Mouse (Mus musculus) gastrocnemius, adult 18-20 months (tissue): ENCODE measurements around the gene Fam102a. TPM values are rescaled to one million over a fixed set of nuclear protein-coding genes. Genes with fewer than 3 reads are reported as not detected.
"Not testable (repeated sequence)": the region's sequence is repeated elsewhere in the genome, so short reads cannot be mapped to it uniquely, and the experiment has no call there.

Experiments used
- DNase-seq: peaks from one replicate; pipeline ENCODE4 v3.0.0; 2021; ENCODE audit warnings: low spot score
- long read RNA-seq, 2 experiments: library from polyadenylated mRNA; stranded (forward); transcript quantifications; one replicate each; pipeline ENCODE4 v2.0.0; 2021
- total RNA-seq, 2 experiments: library from RNA; stranded (reverse); gene quantifications; 2 replicates each; pipeline ENCODE4 v1.2.3; 2021

Fam102a gene
- total RNA-seq = 1 to 10 TPM; 2.0 to 2.6 TPM
- long read RNA-seq, experiment 1, full-length matches to known transcripts = 1 of 4 reads
- long read RNA-seq, experiment 1, partial matches to known transcripts = 2 of 4 reads
- long read RNA-seq, experiment 1, other reads (novel, unspliced or antisense) = 1 of 4 reads
- long read RNA-seq, experiment 2 = 0 reads

DNA sequence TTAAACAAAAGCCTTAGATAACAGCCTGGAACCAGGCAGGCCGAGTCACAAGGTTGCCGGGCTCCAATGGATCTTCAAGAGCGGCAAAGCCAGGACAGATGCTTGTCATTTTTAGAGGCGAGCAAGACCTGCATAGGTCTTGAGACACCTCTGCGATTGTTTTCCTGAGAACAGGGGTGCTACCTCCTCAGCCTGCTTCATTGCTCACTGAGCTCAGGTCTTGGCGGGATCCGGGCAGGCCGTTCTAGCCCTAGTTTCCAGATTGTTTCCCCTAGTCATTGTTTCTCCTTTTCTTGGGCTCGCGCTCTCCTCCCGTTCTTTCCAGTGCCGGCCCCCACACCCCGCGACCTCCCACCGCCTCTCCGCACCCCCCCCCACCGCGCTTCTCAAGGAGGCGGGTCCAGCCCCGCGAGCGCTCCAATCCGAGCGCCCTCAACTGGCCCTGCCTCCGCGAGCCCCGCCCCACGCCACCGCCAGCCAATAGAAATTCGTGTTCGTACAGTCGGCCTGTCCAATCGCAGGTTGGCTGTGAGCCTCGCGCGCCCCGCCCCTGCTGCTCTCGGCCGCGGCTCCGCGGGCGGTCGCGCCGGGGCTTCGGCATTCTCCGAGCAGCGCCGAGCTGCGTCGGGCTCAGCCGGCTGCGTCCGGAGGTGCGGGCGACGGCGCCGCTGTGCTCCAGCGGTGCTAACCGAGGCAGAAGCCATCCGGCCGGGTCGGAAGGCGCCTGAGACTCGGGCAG is at the start of gene Fam102a:
Gene Fam102a (plus strand): TSS at position 600 of the 739 bp plus-strand sequence.
- DNase-seq = peak; percentile 99

DNA sequence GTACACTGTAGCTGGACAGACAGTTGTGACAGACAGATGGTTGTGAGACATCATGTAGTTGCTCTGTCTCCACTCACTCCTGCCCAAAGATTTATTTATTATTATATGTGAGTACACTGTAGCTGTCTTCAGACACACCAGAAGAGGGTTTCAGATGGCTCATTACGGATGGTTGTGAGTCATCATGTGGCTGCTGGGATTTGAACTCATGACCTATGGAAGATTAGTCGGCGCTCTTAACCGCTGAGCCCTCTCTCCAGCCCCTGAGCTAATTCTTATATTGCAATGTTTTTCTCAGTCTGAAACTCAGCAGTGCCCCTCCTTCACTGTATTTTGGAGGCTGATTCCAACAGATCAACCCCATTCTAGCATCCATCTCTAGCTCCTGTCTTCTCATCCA is 49.4 kb upstream of the Fam102a start:
- DNase-seq = no peak

DNA sequence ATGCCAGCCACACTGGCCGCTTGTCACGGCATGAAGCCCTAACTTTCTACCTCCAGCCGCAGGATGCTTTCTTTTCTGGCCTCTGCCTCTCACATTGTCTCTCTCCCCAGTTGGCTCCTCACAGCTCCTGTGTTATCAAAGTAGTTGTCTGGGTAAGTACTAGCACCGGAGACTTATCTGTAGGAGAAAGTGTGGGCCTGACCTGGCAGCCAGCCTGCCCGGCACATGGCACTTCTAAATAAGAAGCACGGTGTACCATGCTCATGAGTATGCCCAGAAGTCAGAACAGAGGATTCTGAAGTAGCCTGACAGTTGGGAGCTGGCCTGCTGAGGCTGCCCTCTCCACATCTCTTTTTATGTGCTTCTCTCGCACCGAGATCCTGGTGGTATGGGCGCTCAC is 49.0 kb upstream of the Fam102a start:
- DNase-seq = no peak

DNA sequence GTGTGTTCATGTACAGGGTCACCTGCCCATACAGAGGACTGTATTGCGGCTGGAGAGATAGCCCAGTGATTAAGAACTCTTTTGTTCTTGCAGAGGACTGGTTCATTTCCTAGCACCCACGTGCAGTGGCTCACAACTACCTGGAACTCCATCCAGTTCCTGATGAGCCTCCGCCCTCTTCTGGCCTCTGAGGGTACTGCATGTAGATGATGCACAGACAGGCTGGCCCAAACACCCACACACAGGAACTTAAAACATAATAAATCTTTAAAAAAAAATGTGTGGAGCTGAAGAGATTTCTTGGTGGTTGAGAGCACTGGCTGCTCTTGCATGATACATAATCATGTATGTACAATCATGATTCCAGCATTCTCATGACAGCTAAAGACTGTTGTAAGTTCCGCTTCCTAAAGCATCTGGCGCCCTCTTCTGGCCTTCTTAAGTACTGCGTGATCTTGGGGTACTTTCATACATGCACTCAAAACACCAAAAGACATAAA is 48.0 kb upstream of the Fam102a start:
- DNase-seq = peak; percentile 94

DNA sequence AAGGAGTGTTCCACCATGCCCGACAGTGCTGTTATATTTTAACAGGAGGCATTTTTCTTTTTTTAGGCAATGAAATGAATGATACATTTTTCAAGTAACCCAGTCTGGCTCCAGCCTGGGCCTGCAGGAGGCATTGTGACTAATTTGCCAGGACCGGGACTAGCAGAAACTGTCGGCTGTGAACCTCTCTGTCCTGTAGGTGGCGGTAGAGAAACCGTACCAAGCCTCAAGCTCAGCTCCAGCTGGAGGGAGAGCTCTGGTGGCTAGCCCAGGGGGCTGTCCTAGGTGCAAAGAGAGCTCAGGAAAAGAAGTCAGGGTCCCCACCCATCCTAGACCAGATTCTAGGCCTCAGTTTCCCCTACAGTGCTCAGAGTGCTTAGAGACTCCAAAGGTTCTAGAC is 46.5 kb upstream of the Fam102a start:
- peak; percentile 86 for DNase-seq

DNA sequence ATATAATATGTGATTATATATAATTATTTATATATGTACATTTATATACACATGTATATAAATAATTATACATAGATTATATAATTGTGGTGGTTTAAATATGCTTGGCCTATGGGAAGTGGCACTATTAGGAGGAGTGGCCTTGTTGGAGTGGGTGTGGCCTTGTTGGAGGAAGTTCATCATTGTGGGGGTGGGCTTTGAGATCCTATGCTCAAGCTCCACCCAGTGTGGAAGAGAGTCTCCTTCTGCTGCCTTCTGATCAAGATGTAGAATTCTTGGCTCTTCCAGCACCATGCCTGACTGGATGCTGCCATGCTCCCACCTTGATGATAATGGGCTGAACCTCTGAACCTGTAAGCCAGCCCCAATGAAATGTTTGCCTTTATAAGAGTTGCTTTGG is 44.4 kb upstream of the Fam102a start:
- not testable (repeated sequence) for DNase-seq

DNA sequence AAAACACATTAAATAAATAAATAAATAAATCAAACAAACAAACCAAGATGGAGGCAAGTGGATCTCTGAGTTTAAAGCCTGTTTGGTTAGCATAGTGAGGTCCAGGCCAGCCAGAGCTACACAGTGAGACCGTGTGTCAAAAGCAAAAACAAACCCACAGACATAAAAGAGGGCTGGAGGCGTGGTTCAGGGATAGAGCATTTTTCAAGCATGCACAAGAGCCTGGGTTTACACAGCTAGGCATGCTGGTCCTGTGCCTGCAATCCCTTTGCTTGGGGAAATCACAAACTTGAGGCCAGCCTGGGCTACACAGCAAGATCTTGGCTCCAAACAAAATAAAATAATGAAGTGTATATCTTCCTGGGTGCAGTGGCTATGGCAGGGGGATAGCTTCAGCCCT is 42.5 kb upstream of the Fam102a start:
- no peak for DNase-seq

DNA sequence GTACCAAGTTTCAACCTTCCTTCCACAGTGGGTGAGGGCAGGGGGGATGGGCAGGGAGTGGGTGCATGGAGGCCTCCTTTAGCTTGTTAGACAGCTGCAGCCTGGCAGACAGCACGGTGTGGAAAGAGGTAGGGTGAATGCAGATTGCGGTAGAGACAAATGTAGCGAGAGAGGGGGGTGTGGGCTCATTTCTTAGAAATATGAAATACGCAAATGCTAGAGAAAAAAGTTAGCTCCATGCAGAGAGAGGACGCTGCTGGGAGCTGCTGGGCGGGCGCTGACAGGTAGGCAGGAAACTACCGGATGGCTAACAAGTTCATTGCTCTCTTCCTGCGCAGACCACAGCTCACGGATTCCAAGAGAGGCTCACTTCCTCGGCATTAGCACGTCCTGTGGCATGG is 41.8 kb upstream of the Fam102a start:
- DNase-seq = no peak

DNA sequence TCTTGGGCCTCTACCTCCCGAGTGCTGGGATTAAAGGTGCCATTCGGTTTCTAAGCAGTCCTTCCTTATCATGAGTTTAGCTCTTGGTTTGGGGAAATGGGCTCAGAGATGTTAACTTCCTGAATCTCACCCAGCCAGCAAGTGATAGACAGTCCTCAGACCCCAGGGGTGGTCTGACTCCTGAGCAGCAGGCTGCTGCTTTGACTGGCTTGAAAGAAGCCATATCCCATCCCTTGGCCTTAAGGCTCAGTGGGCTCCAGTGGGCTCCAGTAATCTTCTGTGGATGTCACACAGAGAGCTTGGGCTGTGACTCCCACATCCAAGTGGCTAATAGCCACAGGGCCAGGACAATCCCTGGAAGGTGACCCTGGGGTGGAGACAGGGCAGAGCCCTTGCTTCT is 40.6 kb upstream of the Fam102a start:
- no peak for DNase-seq

DNA sequence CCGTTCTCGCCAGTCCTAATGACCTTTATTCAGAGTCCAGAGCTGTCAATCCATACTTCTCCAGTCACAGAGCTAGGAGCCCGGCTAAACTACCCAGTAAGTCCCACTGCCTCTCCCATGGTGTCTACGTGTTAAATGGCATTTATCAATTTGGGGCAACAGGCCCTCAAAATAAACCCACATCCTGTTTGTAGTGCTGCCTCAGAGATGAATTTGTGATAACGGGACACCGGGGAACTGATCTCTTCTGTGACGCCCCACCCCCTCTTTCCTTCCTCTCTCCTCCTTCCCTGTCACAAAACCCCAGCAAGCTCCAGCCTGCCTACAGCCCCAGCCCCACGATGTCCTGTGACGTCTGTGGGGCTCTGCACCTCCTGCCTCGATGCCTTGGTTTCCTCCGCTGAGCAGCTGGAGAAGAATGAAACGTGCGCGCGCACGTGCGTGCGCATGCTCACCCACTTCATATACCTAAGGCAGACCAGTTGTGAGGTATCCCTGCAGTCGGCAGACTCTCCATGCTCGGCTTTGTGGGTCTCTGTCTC is 39.9 kb upstream of the Fam102a start:
- DNase-seq = no peak

DNA sequence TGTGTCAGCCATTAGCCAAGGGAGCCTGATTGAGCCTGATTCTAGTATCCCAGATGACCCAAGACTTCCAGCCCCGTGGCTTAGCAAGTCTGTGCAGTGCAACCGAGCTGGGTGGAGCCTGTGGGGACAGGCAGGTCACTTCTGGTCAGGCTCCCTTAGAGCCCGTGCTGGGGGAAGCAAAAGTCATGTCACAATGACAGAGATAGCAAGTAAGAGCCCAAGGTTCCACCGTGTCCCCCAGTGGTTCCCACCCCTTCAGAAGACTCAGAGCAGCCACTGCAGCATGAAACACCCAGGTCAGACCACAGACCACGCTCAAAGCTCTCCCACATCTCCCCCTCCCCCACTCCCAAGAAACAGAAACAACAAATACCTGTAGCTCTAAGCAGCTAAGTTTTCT is 38.9 kb upstream of the Fam102a start:
- no peak for DNase-seq

DNA sequence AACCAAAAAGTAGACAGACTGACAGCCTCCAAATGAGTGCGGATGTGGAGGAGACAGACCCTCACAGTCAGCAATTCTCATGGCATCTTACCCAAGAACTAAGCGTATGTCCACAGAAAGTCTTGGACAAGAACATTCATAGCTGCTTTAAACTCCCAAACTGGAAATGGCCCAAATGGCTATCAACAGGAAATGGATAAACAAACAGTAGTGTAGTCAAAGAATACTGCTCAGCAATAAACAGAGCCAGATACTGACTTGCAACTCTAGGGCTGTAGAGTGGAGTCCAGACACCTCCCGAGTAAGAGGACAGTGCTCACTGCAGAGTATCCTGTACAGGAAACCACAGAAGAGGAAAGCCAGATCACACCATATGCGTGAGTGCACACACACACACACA is 35.8 kb upstream of the Fam102a start:
- DNase-seq = no peak

DNA sequence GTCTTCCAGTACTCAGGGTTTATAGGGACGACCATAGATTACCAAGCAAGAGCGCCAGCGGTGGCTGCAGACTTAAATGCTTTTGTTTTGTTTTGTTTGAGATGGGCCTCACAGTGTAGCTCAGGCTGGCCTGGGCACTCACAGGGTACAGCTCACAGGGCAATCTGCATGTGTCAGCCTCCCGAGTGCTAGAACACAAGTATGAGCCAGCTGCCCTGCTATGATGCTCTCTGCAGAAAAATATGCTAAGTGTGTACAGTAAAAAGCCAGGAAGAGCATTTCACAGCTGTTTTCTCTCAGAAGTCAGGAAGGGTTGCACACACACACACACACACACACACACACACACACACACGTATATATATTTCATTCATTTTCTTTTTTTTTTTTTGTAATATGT is 34.7 kb upstream of the Fam102a start:
- DNase-seq = no peak

DNA sequence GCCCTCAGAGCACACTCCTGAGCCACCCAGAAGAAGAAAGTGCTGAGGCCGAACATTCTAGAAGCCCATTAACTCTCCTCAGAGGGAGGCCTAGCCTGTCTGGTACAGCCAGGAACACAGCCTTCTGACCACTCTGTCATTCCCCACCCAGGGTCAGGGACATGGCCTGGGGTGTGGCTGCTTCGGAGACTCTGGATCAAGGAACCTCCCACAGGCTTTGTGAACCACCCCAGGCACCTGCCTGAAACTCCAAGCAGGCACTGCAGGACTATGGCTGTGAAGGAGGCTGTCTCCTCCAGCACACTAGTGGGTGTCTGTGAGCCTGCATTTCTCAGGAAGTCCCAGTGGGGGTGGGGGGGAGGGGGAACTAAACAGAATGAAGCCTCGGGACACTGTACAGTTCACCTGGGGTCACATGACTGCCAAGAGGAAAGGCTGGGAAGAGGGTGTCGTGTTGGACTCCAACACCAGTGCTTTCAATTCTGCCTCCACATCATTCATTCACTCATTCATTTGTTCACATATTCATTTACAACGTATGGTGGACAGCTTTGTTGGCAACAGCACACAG is 33.3 kb upstream of the Fam102a start:
- no peak for DNase-seq

DNA sequence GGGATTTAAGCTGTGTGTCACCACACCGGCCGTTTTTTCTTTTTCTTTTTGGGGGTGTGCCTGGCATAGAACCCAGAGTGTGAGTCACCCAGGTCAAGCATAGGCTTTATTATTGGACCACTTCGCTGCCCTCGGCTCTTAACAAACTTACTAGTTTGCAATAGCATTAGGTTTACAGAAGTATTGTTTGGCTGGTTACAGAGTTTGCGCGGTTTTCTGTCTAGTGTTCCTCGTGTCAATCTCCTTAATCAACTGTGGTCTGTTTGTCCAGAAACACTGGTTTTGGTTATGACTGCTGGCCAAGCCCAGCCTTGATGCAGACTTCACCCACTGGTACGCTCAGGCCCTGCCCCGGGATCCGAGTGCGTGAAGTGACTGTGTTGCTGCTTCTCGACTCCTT is 32.3 kb upstream of the Fam102a start:
- no peak for DNase-seq

DNA sequence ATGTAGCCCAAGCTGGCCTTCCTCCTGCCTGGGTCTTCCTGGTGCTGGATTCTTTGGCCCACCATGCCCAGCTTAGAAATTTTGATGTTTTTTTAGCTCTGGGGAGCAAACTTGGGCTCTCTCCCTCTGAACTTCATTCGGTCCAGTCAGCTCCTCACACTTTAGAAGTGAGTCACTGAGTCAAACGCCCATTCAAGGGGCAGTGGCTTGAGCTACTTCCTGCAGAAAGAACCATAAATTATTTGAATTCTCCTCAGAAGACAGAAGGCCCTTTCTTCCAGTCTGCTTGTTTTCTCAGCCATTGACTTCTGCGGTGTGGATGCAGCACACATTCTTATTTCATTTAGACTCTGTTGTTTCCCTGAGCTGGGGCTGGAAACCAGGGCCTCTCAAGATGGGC is 31.5 kb upstream of the Fam102a start:
- no peak for DNase-seq

DNA sequence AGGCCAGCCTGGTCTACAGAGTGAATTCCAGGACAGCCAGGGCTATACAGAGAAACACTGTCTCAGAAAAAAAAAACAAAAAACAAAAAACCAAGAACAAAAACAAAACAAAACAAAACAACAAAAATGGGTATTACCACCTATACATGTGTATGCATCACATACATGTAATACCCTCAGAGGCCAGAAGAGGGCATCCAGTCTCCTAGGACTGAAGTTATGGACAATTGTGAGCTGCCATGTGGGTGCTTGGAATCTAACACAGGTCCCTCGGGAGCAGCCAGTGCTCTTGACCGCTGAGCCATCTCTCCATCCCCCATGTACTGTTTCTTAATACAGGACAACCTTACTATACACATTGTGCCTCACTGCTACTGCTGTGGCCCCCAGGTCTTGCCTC is 29.6 kb upstream of the Fam102a start:
- DNase-seq = no peak

DNA sequence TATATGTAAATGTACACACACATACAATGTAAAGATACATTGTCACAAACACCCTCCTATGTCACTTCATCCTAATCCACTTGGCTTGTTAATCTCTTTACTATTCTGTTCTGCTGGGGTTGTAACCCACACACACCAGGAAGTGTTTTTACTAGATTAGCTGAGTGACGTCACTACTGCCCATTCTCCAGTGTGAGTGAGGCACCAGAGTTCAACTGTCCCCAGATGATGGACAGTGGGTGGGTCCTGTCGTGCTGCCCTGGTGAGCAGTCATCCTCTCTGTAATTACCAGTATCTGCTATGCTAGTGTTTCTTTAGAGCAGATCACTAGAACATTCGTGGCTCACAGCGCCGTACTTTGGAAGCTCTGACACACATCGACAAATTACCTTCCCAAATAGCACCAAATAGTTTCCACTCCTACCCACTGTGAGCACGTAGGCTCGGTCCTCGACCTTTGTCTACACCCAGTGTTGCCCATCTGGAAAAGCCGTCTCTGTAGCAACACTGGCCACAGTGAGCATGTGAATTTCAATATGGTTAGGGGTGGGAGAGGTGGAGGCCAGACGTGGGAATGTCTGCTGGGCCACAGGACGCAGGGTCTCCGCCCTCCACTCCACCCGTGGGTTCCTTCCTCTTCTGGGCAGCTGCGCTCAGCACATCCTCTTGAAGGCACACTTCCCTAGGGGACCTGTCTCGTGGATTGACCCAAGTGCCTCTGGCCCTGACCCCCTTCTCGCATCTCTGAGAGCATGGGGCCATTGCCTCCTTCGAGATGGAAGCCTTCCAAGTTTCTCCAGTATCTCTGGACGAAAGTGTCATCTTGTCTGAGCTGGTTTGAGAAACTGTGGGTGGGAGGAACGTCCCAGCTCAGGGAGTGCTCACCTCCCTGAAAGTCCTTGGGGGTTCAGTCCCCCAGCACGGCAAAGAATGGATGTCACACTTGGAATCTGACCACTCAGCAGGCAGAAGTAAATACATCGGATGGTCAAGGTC is 28.2 kb upstream of the Fam102a start:
- DNase-seq = no peak

DNA sequence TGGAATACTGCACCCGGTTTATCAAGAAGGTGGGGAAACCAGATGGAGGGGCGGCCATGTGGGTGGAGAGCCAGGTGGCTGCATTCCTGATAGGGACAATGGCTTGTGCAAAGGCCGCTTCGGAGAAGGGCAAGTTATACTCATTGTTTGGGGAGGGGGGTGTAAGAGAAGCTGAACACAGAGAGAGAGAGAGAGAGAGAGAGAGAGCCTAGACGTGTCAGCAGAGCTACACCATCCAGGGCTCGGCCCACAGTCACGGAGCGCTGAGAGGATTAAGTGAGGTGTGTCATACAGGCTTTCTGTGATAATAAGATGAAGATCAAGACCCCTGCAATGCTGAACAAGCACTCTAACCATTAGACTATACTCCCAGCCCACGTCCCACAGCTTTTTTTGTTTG is 27.2 kb upstream of the Fam102a start:
- no peak for DNase-seq

DNA sequence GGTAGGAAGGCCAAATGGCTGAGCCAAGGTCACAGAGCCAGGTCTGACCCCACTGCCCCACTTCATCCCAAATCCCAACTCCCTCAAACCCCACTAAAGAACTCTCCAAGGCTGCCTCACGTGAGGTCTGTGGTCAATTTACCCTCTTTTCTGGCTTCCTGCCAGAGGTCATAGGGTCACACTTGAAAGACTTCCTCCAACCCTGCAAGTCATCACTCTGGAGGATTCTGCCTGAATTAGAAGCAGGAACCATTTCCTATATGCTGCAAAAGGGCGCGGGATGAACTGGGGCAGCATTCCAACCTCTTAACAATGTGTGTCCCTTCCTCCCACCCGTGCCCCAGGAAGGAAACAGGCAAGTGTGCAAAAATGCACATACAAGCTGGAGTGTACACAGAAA is 25.8 kb upstream of the Fam102a start:
- peak; percentile 38 for DNase-seq

DNA sequence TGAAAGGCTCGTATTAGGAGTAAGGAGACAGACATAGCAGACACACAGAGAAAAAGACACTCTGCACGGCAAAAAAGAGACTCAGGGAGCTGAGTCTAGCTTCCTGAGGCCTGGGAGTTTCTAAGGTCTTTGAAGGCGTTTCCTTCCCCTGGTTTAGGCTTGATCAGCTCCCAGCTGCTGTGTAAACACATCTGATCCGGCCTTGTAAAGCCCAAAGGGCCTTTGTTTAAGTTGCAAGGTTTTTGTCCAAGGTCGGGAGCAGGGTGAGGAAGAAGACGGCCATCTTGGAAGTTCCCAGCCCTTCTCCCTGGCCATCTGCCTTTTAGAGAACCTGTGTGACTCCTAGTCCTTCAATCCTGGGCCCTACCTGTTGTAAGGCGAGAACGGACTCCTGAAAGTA is 25.2 kb upstream of the Fam102a start:
- DNase-seq = no peak

DNA sequence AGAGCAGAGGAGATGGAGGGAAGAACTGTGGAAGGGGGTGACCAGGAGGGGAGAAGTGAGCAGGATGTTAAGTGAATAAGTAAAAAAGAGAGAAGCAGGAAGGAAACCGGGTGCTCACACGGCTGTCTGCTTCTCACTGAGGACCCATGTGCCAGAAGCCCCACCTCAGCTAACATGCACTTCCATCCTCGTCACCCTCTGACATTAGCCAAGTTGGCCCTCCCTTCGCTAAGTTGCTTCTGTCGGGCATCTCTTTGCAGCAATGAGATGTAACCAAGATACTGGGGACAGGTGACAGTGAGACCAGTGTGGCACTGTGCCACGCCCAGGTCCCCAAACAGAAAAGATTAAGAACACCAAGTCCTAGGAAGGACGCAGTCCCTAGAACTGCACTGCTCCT is 22.5 kb upstream of the Fam102a start:
- DNase-seq = no peak
